Mouse (Mus musculus) liver, adult 10 weeks (tissue): ENCODE results near the gene Olfr111. TPM values are rescaled to one million over a fixed set of nuclear protein-coding genes. Genes with fewer than 3 reads are reported as not detected.

Experiments
- polyA plus RNA-seq: library from polyadenylated mRNA; stranded (reverse); fragments of 350-450 nt; fragmentation: Illumina TruSeq; extraction: RNeasy Lipid Tissue Mini Kit (QIAGEN cat#74804); gene quantifications from one replicate; pipeline ENCODE4 v1.2.3, GENCODE M21; 2014; ENCODE audit warnings: low read depth, low replicate concordance

Olfr111 gene
- not detected for polyA plus RNA-seq

DNA sequence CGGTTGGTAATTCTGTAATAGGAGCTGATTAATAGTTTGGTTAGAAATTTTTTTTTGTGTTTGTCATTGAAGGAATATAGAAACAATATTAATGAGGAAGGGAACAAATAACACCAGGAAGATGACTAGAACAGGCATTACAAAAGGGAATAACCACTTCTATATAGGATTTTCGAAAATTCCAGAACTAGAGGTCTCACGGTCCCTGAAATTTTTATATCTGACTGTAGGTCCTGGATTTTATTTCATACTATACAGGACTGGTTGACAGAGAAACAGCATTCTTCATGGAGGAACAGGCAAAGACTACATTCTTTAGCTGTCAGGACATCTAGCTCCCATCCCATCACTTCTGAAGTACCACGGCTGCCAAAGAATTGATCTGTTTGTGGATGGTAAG lies at the start of gene Olfr111:
Olfr111 (plus strand) TSS at position 301 of the 400 bp plus-strand sequence.

GRCm38 (mm10) chr17:37458616-37459015 lies 49.2 kb upstream of the Olfr111 start, which contains the start of gene Olfr109:
TSS of gene Olfr109 (plus strand) at chr17:37458916.

DNA sequence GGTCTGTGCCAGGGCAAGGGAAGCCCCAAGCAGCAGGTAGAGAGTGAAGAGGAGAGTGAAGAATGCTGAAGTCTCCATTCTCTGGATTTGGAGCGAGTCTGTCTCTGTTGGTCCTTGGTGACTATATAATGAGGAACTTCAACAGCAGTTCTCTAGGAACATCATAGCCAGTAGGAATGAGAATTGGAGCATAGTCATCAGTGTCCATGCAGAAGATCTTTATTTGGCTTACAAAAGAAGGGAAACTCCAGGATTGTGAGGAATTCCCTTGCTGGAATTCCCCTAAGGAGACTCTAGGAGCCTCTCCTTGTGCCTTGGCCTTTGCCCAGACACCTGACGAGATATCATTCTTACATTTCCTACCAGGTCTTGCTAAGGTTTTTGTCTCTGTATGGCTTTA lies 24.4 kb upstream of the Olfr111 start, which contains the start of gene H2-M2:
H2-M2 (minus strand) TSS at position 101 of the 400 bp plus-strand sequence.

GRCm38 (mm10) chr17:37491930-37492518 lies 15.8 kb upstream of the Olfr111 start, which contains the start of gene Olfr110:
TSS of gene Olfr110 (plus strand) at chr17:37492468.

GRCm38 (mm10) chr17:37569351-37569750 lies 61.5 kb downstream of the Olfr111 start, which contains the start of gene Olfr112:
TSS of gene Olfr112 (minus strand) at chr17:37569451.

DNA sequence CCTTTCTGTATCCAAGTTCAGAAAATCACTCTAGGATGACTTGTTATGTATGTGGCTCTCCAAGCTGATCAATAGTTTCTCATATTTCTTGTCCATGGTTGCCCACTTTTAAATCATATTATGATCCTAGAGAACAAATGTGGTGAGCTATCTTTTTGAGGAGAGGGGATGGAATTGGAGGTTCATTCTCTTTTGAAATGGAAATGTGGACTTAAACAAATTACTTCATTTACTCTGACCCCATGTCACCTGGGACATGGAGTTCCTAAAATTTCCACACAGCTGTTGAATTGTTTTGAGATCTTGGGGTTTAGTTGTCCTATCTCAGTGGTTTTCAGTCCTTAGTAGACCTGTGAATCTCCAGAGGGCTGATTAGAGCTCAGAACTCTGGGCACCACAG lies 69.7 kb downstream of the Olfr111 start, which contains the start of gene Olfr113:
Olfr113 (minus strand) TSS at position 101 of the 400 bp plus-strand sequence.

Other genes with a start within 250 kb of the Olfr111 start
- gene Olfr98, start 244.3 kb upstream of the Olfr111 start, polyA plus RNA-seq = not detected
- gene H2-M3, start 237.8 kb upstream of the Olfr111 start, polyA plus RNA-seq = 1.0 TPM
- gene Olfr99, start 224.6 kb upstream of the Olfr111 start, polyA plus RNA-seq = not detected
- not detected for gene Olfr101, start 203.7 kb upstream of the Olfr111 start, polyA plus RNA-seq
- not detected for gene Olfr102, start 191.0 kb upstream of the Olfr111 start, polyA plus RNA-seq
- not detected for gene Olfr103, start 168.3 kb upstream of the Olfr111 start, polyA plus RNA-seq
- gene Olfr104-ps, start 148.4 kb upstream of the Olfr111 start, polyA plus RNA-seq = not detected
- not detected for gene Olfr105-ps, start 129.0 kb upstream of the Olfr111 start, polyA plus RNA-seq
- not detected for gene Olfr106-ps, start 117.6 kb upstream of the Olfr111 start, polyA plus RNA-seq
- gene Olfr107, start 108.8 kb upstream of the Olfr111 start, polyA plus RNA-seq = not detected
- gene Olfr108, start 62.5 kb upstream of the Olfr111 start, polyA plus RNA-seq = not detected
- gene Olfr109, start 49.1 kb upstream of the Olfr111 start, polyA plus RNA-seq = not detected
- gene H2-M2, start 24.5 kb upstream of the Olfr111 start, polyA plus RNA-seq = not detected
- not detected for gene Olfr110, start 15.6 kb upstream of the Olfr111 start, polyA plus RNA-seq
- gene Olfr112, start 61.4 kb downstream of the Olfr111 start, polyA plus RNA-seq = not detected
- gene Olfr113, start 69.6 kb downstream of the Olfr111 start, polyA plus RNA-seq = not detected
- not detected for gene Olfr114, start 84.7 kb downstream of the Olfr111 start, polyA plus RNA-seq
- gene Olfr115, start 119.1 kb downstream of the Olfr111 start, polyA plus RNA-seq = not detected
- gene Olfr116, start 119.2 kb downstream of the Olfr111 start, polyA plus RNA-seq = not detected
- not detected for gene Olfr117, start 155.8 kb downstream of the Olfr111 start, polyA plus RNA-seq
- gene Olfr118, start 159.0 kb downstream of the Olfr111 start, polyA plus RNA-seq = not detected
- not detected for gene Olfr119, start 188.5 kb downstream of the Olfr111 start, polyA plus RNA-seq
- not detected for gene Olfr120, start 213.8 kb downstream of the Olfr111 start, polyA plus RNA-seq
- gene Olfr121, start 240.8 kb downstream of the Olfr111 start, polyA plus RNA-seq = not detected